Mouse (Mus musculus): ENCODE measurements at regions not wholly inside any gene's neighbourhood (a gene's known extent, or its start where the extent isn't known, plus 50 kb on each side); places are given as distances from the start of the nearest gene placed in this dataset.

DNA sequence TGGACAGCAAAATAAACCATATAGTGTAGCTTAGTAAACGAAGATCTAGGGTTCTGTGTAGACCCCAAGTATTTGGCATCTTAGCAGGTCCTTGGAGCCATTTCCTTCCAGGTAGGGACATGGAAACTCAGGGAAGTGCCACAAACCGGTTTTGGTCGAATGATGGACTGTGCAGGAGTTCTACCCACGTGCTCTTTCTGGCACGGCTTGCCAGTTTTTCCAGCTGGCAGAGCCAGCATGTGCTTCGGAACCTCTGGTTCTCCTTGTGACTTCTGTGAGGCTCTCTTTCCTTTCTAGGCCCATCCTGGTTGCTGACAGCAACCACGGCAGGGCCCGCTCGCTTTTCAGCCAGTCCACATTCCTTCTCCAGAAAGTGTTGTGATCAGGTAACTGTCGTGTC lies 291.4 kb downstream of the Kcnrg start:
- Histone ChIP-seq H3K4me1 (ENCODE audit: control insufficient read depth, insufficient read depth, low read length) (no peaks in the 10 kb centered on the region), H3K27ac (replicated peaks; ENCODE audit: low read depth, low read length) (no peak overlapping the region), H3K4me3 (replicated peaks; ENCODE audit: low read depth, low read length) (no peak overlapping the region), H3K27me3 (ENCODE audit: control insufficient read depth, insufficient read depth, low read length) (no peaks in the 10 kb centered on the region), H3K4me2 (ENCODE audit: low read length) (no peak overlapping the region), H3K36me3 (ENCODE audit: control insufficient read depth, insufficient read depth, low read length) (no peaks in the 10 kb centered on the region), H3K9me3 (ENCODE audit: control insufficient read depth, low read length) (0 out of 2 replicates have a peak, but pooled peaks cover 4% of the 10 kb centered on the region), H3K9ac (replicated peaks; ENCODE audit: low read length) (no peak overlapping the region)
- 91% methylated on average over 10 of the region's 10 CpGs for WGBS
- ATAC-seq (ENCODE audit: low FRiP score, low TSS enrichment) (no peak), DNase-seq (no peak)

DNA sequence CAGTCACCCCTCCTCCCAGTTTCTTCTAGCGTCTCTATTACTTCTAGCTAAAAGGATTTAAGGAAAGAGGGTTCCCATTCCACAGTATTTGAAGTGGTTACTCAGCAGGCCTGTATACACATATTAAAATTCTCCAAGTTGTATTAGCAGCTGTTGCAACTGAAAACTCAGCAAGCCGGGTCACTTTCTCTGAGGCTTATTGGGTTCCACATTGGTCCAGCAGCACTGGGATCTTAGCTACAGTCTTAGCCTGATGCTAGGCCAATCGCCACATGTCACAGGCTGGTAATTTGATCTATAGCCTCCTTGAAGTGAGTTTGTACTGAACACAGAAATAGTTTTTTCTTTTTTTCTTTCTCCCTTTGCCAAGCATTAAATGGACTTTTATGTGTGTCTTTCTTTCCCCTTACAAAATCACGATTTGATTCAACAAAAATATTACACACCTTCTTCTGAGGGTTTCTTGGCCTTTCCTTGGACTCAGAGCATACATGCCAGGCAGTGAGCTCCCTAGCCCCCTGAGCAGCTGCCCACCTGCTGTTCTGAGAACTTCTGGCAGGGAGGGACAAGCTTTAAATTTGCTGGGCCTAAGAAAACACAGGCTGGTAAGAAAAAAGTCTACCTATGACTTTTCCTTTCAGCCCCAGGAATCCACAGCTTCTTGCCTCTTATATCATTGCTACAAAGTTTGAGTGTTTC lies 297.3 kb downstream of the Kcnrg start:
- 0 out of 2 replicates have a peak, but pooled peaks cover 4% of the 10 kb centered on the region for H3K9me3 ChIP-seq (ENCODE audit: control insufficient read depth, low read length)
- no peak overlapping the region for H3K9ac ChIP-seq (replicated peaks; ENCODE audit: low read length)
- 79% methylated on average over 4 of the region's 4 CpGs for WGBS
- H3K36me3 ChIP-seq (ENCODE audit: control insufficient read depth, insufficient read depth, low read length), result no peaks in the 10 kb centered on the region
- H3K4me3 ChIP-seq (replicated peaks; ENCODE audit: low read depth, low read length), result no peak overlapping the region
- H3K4me1 ChIP-seq (ENCODE audit: control insufficient read depth, insufficient read depth, low read length), result no peaks in the 10 kb centered on the region
- H3K27me3 ChIP-seq (ENCODE audit: control insufficient read depth, insufficient read depth, low read length), result no peaks in the 10 kb centered on the region
- no peak overlapping the region for H3K27ac ChIP-seq (replicated peaks; ENCODE audit: low read depth, low read length)
- no peak overlapping the region for H3K4me2 ChIP-seq (ENCODE audit: low read length)
- DNase-seq, result no peak
- ATAC-seq (ENCODE audit: low FRiP score, low TSS enrichment), result no peak

DNA sequence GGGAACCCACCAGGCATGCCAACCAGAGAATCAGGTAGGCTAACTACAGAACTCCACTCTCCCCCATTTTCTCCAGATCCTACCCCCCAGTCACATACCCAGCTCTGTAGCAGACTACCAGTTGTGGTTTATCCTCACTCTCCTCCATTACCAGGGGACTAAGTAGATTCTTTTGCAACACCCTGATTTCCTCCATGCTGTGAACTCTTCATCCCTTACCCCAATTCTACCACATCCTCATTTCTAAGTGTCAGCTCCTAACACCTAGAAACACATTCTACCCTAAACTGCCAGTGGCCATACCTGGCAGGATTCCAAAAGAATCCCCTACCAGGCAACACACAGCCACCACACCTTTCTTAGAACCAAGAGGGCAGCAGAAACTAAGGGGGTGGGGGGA lies 310.9 kb downstream of the Kcnrg start:
- H3K27ac ChIP-seq (replicated peaks; ENCODE audit: low read depth, low read length), result no peak overlapping the region
- no peaks in the 10 kb centered on the region for H3K27me3 ChIP-seq (ENCODE audit: control insufficient read depth, insufficient read depth, low read length)
- H3K9me3 ChIP-seq (ENCODE audit: control insufficient read depth, low read length), result 0 out of 2 replicates have a peak, but pooled peaks cover 3% of the 10 kb centered on the region
- H3K4me3 ChIP-seq (replicated peaks; ENCODE audit: low read depth, low read length), result no peak overlapping the region
- ATAC-seq (ENCODE audit: low FRiP score, low TSS enrichment) (no peak), DNase-seq (no peak)
- H3K4me1 ChIP-seq (ENCODE audit: control insufficient read depth, insufficient read depth, low read length), result no peaks in the 10 kb centered on the region
- H3K36me3 ChIP-seq (ENCODE audit: control insufficient read depth, insufficient read depth, low read length), result no peaks in the 10 kb centered on the region
- H3K9ac ChIP-seq (replicated peaks; ENCODE audit: low read length), result no peak overlapping the region
- no peak overlapping the region for H3K4me2 ChIP-seq (ENCODE audit: low read length)

DNA sequence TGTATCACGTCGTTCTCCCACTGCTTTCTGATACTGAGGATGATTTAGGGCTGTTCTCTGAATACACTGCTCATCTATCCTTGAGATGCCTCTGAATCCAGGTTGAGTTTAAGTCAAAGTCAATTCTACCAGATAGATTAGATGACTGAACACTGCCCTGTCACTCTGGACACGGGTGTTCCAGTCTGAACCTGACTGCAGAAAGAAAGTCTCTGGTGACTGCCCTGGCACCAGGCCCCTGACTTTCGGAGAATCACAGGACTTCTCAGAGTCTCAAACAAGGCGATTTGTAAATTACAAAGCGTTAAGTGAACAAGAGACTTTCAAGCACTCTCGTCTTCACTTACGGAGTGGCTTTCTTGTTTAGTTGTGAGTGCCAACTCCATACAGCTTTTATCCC lies 324.6 kb downstream of the Kcnrg start:
- WGBS, result 86% methylated on average over 8 of the region's 8 CpGs
- Histone ChIP-seq H3K4me2 (ENCODE audit: low read length) (no peak overlapping the region), H3K27me3 (ENCODE audit: control insufficient read depth, insufficient read depth, low read length) (no peaks in the 10 kb centered on the region), H3K9me3 (ENCODE audit: control insufficient read depth, low read length) (no peaks in the 10 kb centered on the region), H3K4me3 (replicated peaks; ENCODE audit: low read depth, low read length) (no peak overlapping the region), H3K27ac (replicated peaks; ENCODE audit: low read depth, low read length) (no peak overlapping the region), H3K4me1 (ENCODE audit: control insufficient read depth, insufficient read depth, low read length) (no peaks in the 10 kb centered on the region), H3K9ac (replicated peaks; ENCODE audit: low read length) (no peak overlapping the region), H3K36me3 (ENCODE audit: control insufficient read depth, insufficient read depth, low read length) (no peaks in the 10 kb centered on the region)
- DNase-seq, result no peak
- ATAC-seq (ENCODE audit: low FRiP score, low TSS enrichment), result no peak

- H3K9ac ChIP-seq (replicated peaks; ENCODE audit: low read length), result no peak overlapping the region
- DNase-seq, result no peak
- no peaks in the 10 kb centered on the region for H3K36me3 ChIP-seq (ENCODE audit: control insufficient read depth, insufficient read depth, low read length)
- no peaks in the 10 kb centered on the region for H3K4me1 ChIP-seq (ENCODE audit: control insufficient read depth, insufficient read depth, low read length)
- no peaks in the 10 kb centered on the region for H3K27me3 ChIP-seq (ENCODE audit: control insufficient read depth, insufficient read depth, low read length)
- no peak for ATAC-seq (ENCODE audit: low FRiP score, low TSS enrichment)
- H3K4me3 ChIP-seq (replicated peaks; ENCODE audit: low read depth, low read length), result no peak overlapping the region
- H3K27ac ChIP-seq (replicated peaks; ENCODE audit: low read depth, low read length), result no peak overlapping the region
- no peaks in the 10 kb centered on the region for H3K9me3 ChIP-seq (ENCODE audit: control insufficient read depth, low read length)
- 76% methylated on average over 7 of the region's 7 CpGs for WGBS
- H3K4me2 ChIP-seq (ENCODE audit: low read length), result no peak overlapping the region
Observed at GRCm38 (mm10) chr14:61941682-61942081, 334.4 kb downstream of the Kcnrg start.

GRCm38 (mm10) chr14:61945659-61946058 lies 338.4 kb downstream of the Kcnrg start:
- Histone ChIP-seq H3K4me3 (replicated peaks; ENCODE audit: low read depth, low read length) (no peak overlapping the region), H3K27ac (replicated peaks; ENCODE audit: low read depth, low read length) (no peak overlapping the region), H3K4me1 (ENCODE audit: control insufficient read depth, insufficient read depth, low read length) (0 out of 2 replicates have a peak, but pooled peaks cover 6% of the 10 kb centered on the region), H3K36me3 (ENCODE audit: control insufficient read depth, insufficient read depth, low read length) (no peaks in the 10 kb centered on the region), H3K27me3 (ENCODE audit: control insufficient read depth, insufficient read depth, low read length) (no peaks in the 10 kb centered on the region), H3K9ac (replicated peaks; ENCODE audit: low read length) (no peak overlapping the region), H3K4me2 (ENCODE audit: low read length) (no peak overlapping the region), H3K9me3 (ENCODE audit: control insufficient read depth, low read length) (no peaks in the 10 kb centered on the region)
- ATAC-seq (ENCODE audit: low FRiP score, low TSS enrichment) (no peak), DNase-seq (no peak)
- 30% methylated on average over 5 of the region's 5 CpGs for WGBS

DNA sequence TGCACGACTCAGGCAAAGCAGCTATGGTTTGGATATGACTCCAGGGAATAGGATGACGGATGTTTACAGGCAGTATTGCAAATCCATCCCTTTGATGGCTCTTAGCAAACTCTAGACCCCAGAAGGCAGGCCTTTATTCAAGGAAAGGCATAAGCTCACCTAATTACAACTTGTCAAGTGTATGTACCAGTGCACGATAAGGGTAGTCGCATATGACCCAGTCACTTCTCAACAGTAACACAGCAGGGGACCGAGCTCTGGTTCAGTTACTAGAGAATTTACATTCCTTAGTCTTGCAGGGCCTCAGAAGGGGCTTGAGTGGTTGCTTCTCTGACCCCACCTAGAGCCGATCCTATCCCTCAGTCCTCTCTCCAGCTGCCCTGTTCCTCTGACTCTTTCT lies 342.2 kb downstream of the Kcnrg start:
- DNase-seq (peak; percentile 29), ATAC-seq (ENCODE audit: low FRiP score, low TSS enrichment) (no peak)
- 45% methylated on average over 6 of the region's 6 CpGs for WGBS
- H3K9ac ChIP-seq (replicated peaks; ENCODE audit: low read length), result no peak overlapping the region
- H3K4me1 ChIP-seq (ENCODE audit: control insufficient read depth, insufficient read depth, low read length), result 0 out of 2 replicates have a peak, but pooled peaks cover 6% of the 10 kb centered on the region
- no peak overlapping the region for H3K4me2 ChIP-seq (ENCODE audit: low read length)
- no peaks in the 10 kb centered on the region for H3K36me3 ChIP-seq (ENCODE audit: control insufficient read depth, insufficient read depth, low read length)
- no peaks in the 10 kb centered on the region for H3K9me3 ChIP-seq (ENCODE audit: control insufficient read depth, low read length)
- no peak overlapping the region for H3K4me3 ChIP-seq (replicated peaks; ENCODE audit: low read depth, low read length)
- H3K27me3 ChIP-seq (ENCODE audit: control insufficient read depth, insufficient read depth, low read length), result no peaks in the 10 kb centered on the region
- H3K27ac ChIP-seq (replicated peaks; ENCODE audit: low read depth, low read length), result no peak overlapping the region

DNA sequence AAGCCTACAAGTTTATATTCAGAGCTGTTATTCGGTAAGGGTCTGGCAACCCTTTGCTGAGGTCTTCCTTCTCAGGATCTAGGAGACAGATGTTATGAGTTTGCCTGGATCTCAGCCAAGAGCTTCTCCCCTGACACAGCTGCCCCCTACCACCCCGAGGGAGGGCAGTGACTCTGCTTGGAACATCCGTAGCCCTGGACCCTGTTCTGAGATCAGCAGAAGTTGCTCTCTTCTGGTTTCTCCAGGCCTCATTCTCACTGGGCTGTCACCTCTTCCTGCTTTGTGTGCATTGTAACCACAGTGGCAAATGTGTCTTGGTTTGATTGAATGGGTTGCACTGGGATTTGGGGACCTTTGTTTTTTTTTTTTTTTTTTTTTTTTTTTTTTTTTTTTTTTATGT lies 342.4 kb upstream of the Rnaseh2b start:
- DNase-seq (peak; percentile 23), ATAC-seq (ENCODE audit: low FRiP score, low TSS enrichment) (no peak)
- H3K4me3 ChIP-seq (replicated peaks; ENCODE audit: low read depth, low read length), result no peak overlapping the region
- no peak overlapping the region for H3K27ac ChIP-seq (replicated peaks; ENCODE audit: low read depth, low read length)
- 0 out of 2 replicates have a peak, but pooled peaks cover 6% of the 10 kb centered on the region for H3K4me1 ChIP-seq (ENCODE audit: control insufficient read depth, insufficient read depth, low read length)
- no peaks in the 10 kb centered on the region for H3K36me3 ChIP-seq (ENCODE audit: control insufficient read depth, insufficient read depth, low read length)
- 63% methylated on average over 3 of the region's 3 CpGs for WGBS
- no peaks in the 10 kb centered on the region for H3K27me3 ChIP-seq (ENCODE audit: control insufficient read depth, insufficient read depth, low read length)
- H3K9me3 ChIP-seq (ENCODE audit: control insufficient read depth, low read length), result no peaks in the 10 kb centered on the region
- H3K4me2 ChIP-seq (ENCODE audit: low read length), result no peak overlapping the region
- H3K9ac ChIP-seq (replicated peaks; ENCODE audit: low read length), result no peak overlapping the region

- DNase-seq, result no peak
- no peak overlapping the region for H3K27ac ChIP-seq (replicated peaks; ENCODE audit: low read depth, low read length)
- WGBS, result 94% methylated on average over 4 of the region's 4 CpGs
- H3K4me3 ChIP-seq (replicated peaks; ENCODE audit: low read depth, low read length), result no peak overlapping the region
- H3K36me3 ChIP-seq (ENCODE audit: control insufficient read depth, insufficient read depth, low read length), result no peaks in the 10 kb centered on the region
- ATAC-seq (ENCODE audit: low FRiP score, low TSS enrichment), result no peak
- no peak overlapping the region for H3K4me2 ChIP-seq (ENCODE audit: low read length)
- H3K9ac ChIP-seq (replicated peaks; ENCODE audit: low read length), result no peak overlapping the region
- no peaks in the 10 kb centered on the region for H3K9me3 ChIP-seq (ENCODE audit: control insufficient read depth, low read length)
- 0 out of 2 replicates have a peak, but pooled peaks cover 6% of the 10 kb centered on the region for H3K4me1 ChIP-seq (ENCODE audit: control insufficient read depth, insufficient read depth, low read length)
- H3K27me3 ChIP-seq (ENCODE audit: control insufficient read depth, insufficient read depth, low read length), result no peaks in the 10 kb centered on the region
Observed at GRCm38 (mm10) chr14:61953029-61953428, 339.4 kb upstream of the Rnaseh2b start.
